Mouse (Mus musculus) megakaryocyte, embryonic 14.5 days (primary cell): ENCODE measurements around the gene Ttc38.

Experiments
- FLI1 ChIP-seq: IDR thresholded peaks from 2 replicates; pipeline ENCODE4 v1.6.1; 2012; ENCODE audit warnings: low read length, inconsistent platforms, mixed read lengths
- GATA1 ChIP-seq: IDR thresholded peaks from 3 replicates; pipeline ENCODE4 v1.6.1; 2012; ENCODE audit warnings: mixed read lengths, low read length, inconsistent platforms, borderline replicate concordance

DNA sequence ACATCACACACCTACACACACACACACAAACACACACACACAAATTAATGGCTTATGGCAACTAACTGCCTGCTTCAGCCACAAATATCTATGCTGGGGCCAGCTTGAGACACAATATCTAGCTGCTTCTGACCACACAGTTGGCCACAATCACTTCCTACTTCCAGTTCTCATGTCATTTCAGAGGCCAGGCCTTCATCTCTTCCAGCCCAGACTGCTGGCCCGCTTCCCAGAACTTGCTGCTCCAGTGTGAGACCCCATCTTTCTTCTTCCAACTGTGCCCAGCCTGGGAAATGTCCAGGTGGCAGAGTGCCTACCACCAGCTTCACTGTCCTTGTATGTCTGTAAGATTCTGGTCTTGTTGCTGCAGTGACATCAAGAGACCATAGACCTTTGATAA lies 39.3 kb upstream of the Ttc38 start:
- TF ChIP-seq GATA1 = no peak
- TF ChIP-seq FLI1 = no peak
